Mouse (Mus musculus): ENCODE data around the gene Pcsk2. TPM values are rescaled to one million over a fixed set of nuclear protein-coding genes. Genes with fewer than 3 reads are reported as not detected.
A peak's percentile ranks its signal among the peaks of the same experiment; 100 is the strongest.

Pcsk2 gene
- 1.4 TPM in 2 replicates for polyA plus RNA-seq (2015; fragmentation: Nextera tagmentation; extraction: Ambion mirVana)

- peak; percentile 97 for ATAC-seq
- WGBS: 0% methylated on average over 42 of the region's 51 CpGs
- peak within 1 kb of the TSS; percentile 85 for H3K4me2 ChIP-seq (ENCODE audit: low read depth, low read length)
- H3K4me3 ChIP-seq (ENCODE audit: low read length): peak within 1 kb of the TSS; percentile 49
- H3K36me3 ChIP-seq (ENCODE audit: control insufficient read depth, insufficient read depth, low read length): no peaks in the 10 kb centered on the region
- peaks cover 7% of the 10 kb centered on the region; the same call in 1 of the 2 replicates for H3K4me1 ChIP-seq (ENCODE audit: control insufficient read depth, insufficient read depth, low read length)
- peaks cover 36% of the 10 kb centered on the region for H3K27me3 ChIP-seq (replicated peaks; ENCODE audit: control insufficient read depth, insufficient read depth, low read length)
- no peaks in the 10 kb centered on the region for H3K9me3 ChIP-seq (ENCODE audit: control insufficient read depth, low read length)
- no peak within 1 kb of the TSS for H3K27ac ChIP-seq (ENCODE audit: low read length)
- peak within 1 kb of the TSS; percentile 33; the same call in 1 of the 2 replicates for H3K9ac ChIP-seq (ENCODE audit: low read depth, low read length)
Observed at GRCm38 (mm10) chr2:143545758-143546246, at the start of gene Pcsk2. Pcsk2 (plus strand) TSS chr2:143546156.

GRCm38 (mm10) chr2:143500845-143501244 is 45.1 kb upstream of the Pcsk2 start:
- H3K9ac ChIP-seq (ENCODE audit: low read depth, low read length): no peak overlapping the region
- no peak overlapping the region for H3K4me2 ChIP-seq (ENCODE audit: low read depth, low read length)
- no peaks in the 10 kb centered on the region for H3K9me3 ChIP-seq (ENCODE audit: control insufficient read depth, low read length)
- no peaks in the 10 kb centered on the region for H3K36me3 ChIP-seq (ENCODE audit: control insufficient read depth, insufficient read depth, low read length)
- H3K27ac ChIP-seq (ENCODE audit: low read length): no peak overlapping the region
- no peak overlapping the region for H3K4me3 ChIP-seq (ENCODE audit: low read length)
- H3K4me1 ChIP-seq (ENCODE audit: control insufficient read depth, insufficient read depth, low read length): no peaks in the 10 kb centered on the region
- WGBS: 88% methylated on average over 9 of the region's 9 CpGs
- H3K27me3 ChIP-seq (replicated peaks; ENCODE audit: control insufficient read depth, insufficient read depth, low read length): no peaks in the 10 kb centered on the region
- ATAC-seq: no peak

DNA sequence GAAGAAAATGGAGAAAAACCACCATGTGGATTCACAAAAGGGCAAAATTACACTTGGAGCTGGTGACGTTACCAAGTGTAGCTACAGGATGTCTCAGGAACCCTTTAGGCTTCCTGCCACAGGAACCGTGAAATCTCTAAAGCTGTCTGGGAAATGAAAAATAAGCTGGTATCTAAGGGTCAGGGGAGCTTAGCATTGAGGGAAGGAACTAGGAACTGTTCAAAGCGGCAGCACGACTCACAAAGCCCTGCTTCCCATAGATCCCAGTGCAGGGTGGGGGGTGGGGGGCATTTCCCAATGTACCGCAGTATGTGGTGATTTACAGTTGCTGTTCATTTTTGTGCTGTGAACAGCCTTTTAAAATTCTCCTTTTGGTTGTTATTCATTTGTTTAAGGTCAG is 44.2 kb upstream of the Pcsk2 start:
- H3K4me2 ChIP-seq (ENCODE audit: low read depth, low read length): no peak overlapping the region
- no peaks in the 10 kb centered on the region for H3K9me3 ChIP-seq (ENCODE audit: control insufficient read depth, low read length)
- no peaks in the 10 kb centered on the region for H3K4me1 ChIP-seq (ENCODE audit: control insufficient read depth, insufficient read depth, low read length)
- H3K27ac ChIP-seq (ENCODE audit: low read length): no peak overlapping the region
- H3K27me3 ChIP-seq (replicated peaks; ENCODE audit: control insufficient read depth, insufficient read depth, low read length): no peaks in the 10 kb centered on the region
- 61% methylated on average over 5 of the region's 5 CpGs for WGBS
- ATAC-seq: no peak
- no peaks in the 10 kb centered on the region for H3K36me3 ChIP-seq (ENCODE audit: control insufficient read depth, insufficient read depth, low read length)
- H3K9ac ChIP-seq (ENCODE audit: low read depth, low read length): no peak overlapping the region
- no peak overlapping the region for H3K4me3 ChIP-seq (ENCODE audit: low read length)

GRCm38 (mm10) chr2:143502203-143502602 is 43.8 kb upstream of the Pcsk2 start:
- H3K4me2 ChIP-seq (ENCODE audit: low read depth, low read length): no peak overlapping the region
- WGBS: 81% methylated on average over 3 of the region's 3 CpGs
- H3K27ac ChIP-seq (ENCODE audit: low read length): no peak overlapping the region
- no peak for ATAC-seq
- no peak overlapping the region for H3K9ac ChIP-seq (ENCODE audit: low read depth, low read length)
- H3K9me3 ChIP-seq (ENCODE audit: control insufficient read depth, low read length): no peaks in the 10 kb centered on the region
- no peak overlapping the region for H3K4me3 ChIP-seq (ENCODE audit: low read length)
- H3K36me3 ChIP-seq (ENCODE audit: control insufficient read depth, insufficient read depth, low read length): no peaks in the 10 kb centered on the region
- no peaks in the 10 kb centered on the region for H3K27me3 ChIP-seq (replicated peaks; ENCODE audit: control insufficient read depth, insufficient read depth, low read length)
- no peaks in the 10 kb centered on the region for H3K4me1 ChIP-seq (ENCODE audit: control insufficient read depth, insufficient read depth, low read length)

GRCm38 (mm10) chr2:143536485-143536884 is 9.5 kb upstream of the Pcsk2 start:
- H3K9me3 ChIP-seq (ENCODE audit: control insufficient read depth, low read length): no peaks in the 10 kb centered on the region
- 11% methylated on average over 3 of the region's 3 CpGs for WGBS
- ATAC-seq: peak; percentile 62; the same call in 1 of the 2 replicates

GRCm38 (mm10) chr2:143545299-143545751 is 631 bp upstream of the Pcsk2 start:
- Histone ChIP-seq H3K4me1 (ENCODE audit: control insufficient read depth, insufficient read depth, low read length) (peaks cover 7% of the 10 kb centered on the region; the same call in 1 of the 2 replicates), H3K9ac (ENCODE audit: low read depth, low read length) (peak overlapping the region; percentile 33; the same call in 1 of the 2 replicates), H3K27ac (ENCODE audit: low read length) (no peak overlapping the region), H3K4me2 (ENCODE audit: low read depth, low read length) (peak overlapping the region; percentile 85), H3K9me3 (ENCODE audit: control insufficient read depth, low read length) (no peaks in the 10 kb centered on the region), H3K27me3 (replicated peaks; ENCODE audit: control insufficient read depth, insufficient read depth, low read length) (peaks cover 36% of the 10 kb centered on the region), H3K4me3 (ENCODE audit: low read length) (peak overlapping the region; percentile 49), H3K36me3 (ENCODE audit: control insufficient read depth, insufficient read depth, low read length) (no peaks in the 10 kb centered on the region)
- ATAC-seq: peak; percentile 31
- 0% methylated on average over 7 of the region's 7 CpGs for WGBS

More at GRCm38 (mm10) chr2:143536485-143536884, 9.5 kb upstream of the Pcsk2 start:
- H3K27me3 ChIP-seq (replicated peaks; ENCODE audit: control insufficient read depth, insufficient read depth, low read length): no peaks in the 10 kb centered on the region
- H3K4me2 ChIP-seq (ENCODE audit: low read depth, low read length): no peak overlapping the region
- no peaks in the 10 kb centered on the region for H3K4me1 ChIP-seq (ENCODE audit: control insufficient read depth, insufficient read depth, low read length)
- H3K36me3 ChIP-seq (ENCODE audit: control insufficient read depth, insufficient read depth, low read length): no peaks in the 10 kb centered on the region
- H3K27ac ChIP-seq (ENCODE audit: low read length): no peak overlapping the region
- no peak overlapping the region for H3K9ac ChIP-seq (ENCODE audit: low read depth, low read length)
- no peak overlapping the region for H3K4me3 ChIP-seq (ENCODE audit: low read length)

GRCm38 (mm10) chr2:143546412-143547211 is 656 bp downstream of the Pcsk2 start:
- no peaks in the 10 kb centered on the region for H3K9me3 ChIP-seq (ENCODE audit: control insufficient read depth, low read length)
- peak overlapping the region; percentile 85 for H3K4me2 ChIP-seq (ENCODE audit: low read depth, low read length)
- peaks cover 36% of the 10 kb centered on the region for H3K27me3 ChIP-seq (replicated peaks; ENCODE audit: control insufficient read depth, insufficient read depth, low read length)
- H3K4me3 ChIP-seq (ENCODE audit: low read length): peak overlapping the region; percentile 49
- H3K9ac ChIP-seq (ENCODE audit: low read depth, low read length): 0 out of 2 replicates have a peak overlapping the region, but pooled peaks have one; percentile 33
- 2% methylated on average over 33 of the region's 33 CpGs for WGBS
- H3K36me3 ChIP-seq (ENCODE audit: control insufficient read depth, insufficient read depth, low read length): no peaks in the 10 kb centered on the region
- H3K4me1 ChIP-seq (ENCODE audit: control insufficient read depth, insufficient read depth, low read length): peaks cover 7% of the 10 kb centered on the region; the same call in 1 of the 2 replicates
- H3K27ac ChIP-seq (ENCODE audit: low read length): no peak overlapping the region
- ATAC-seq: no peak

- H3K27ac ChIP-seq (ENCODE audit: low read length): no peak overlapping the region
- no peak overlapping the region for H3K4me2 ChIP-seq (ENCODE audit: low read depth, low read length)
- no peaks in the 10 kb centered on the region for H3K9me3 ChIP-seq (ENCODE audit: control insufficient read depth, low read length)
- peaks cover 36% of the 10 kb centered on the region for H3K27me3 ChIP-seq (replicated peaks; ENCODE audit: control insufficient read depth, insufficient read depth, low read length)
- no peak overlapping the region for H3K9ac ChIP-seq (ENCODE audit: low read depth, low read length)
- WGBS: 2% methylated on average over 32 of the region's 32 CpGs
- no peaks in the 10 kb centered on the region for H3K36me3 ChIP-seq (ENCODE audit: control insufficient read depth, insufficient read depth, low read length)
- no peak overlapping the region for H3K4me3 ChIP-seq (ENCODE audit: low read length)
- peaks cover 7% of the 10 kb centered on the region; the same call in 1 of the 2 replicates for H3K4me1 ChIP-seq (ENCODE audit: control insufficient read depth, insufficient read depth, low read length)
- ATAC-seq: no peak
Observed at GRCm38 (mm10) chr2:143547251-143548090, 1.5 kb downstream of the Pcsk2 start.

DNA sequence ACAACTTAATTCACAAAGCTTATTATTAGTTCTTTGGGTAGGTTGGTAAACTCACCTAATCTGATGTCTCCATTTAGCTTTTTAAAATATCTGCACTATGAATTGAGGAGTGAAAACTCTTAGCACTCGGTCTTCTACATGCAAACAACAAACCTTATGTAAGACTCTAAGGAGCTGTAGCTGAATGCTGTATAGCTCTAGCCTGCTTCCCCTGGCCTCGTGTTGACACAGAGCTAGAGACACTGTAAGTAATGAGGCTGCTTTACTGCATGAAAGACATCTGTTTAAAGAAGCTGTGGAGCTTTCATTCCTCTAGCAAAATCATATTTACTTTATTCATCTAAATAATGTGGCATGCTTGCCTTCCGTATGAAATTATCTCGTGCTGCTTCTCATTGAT is 14.4 kb downstream of the Pcsk2 start:
- Histone ChIP-seq H3K4me2 (ENCODE audit: low read depth, low read length) (no peak overlapping the region), H3K27ac (ENCODE audit: low read length) (no peak overlapping the region), H3K4me3 (ENCODE audit: low read length) (no peak overlapping the region), H3K9ac (ENCODE audit: low read depth, low read length) (no peak overlapping the region), H3K9me3 (ENCODE audit: control insufficient read depth, low read length) (no peaks in the 10 kb centered on the region), H3K36me3 (ENCODE audit: control insufficient read depth, insufficient read depth, low read length) (no peaks in the 10 kb centered on the region), H3K4me1 (ENCODE audit: control insufficient read depth, insufficient read depth, low read length) (no peaks in the 10 kb centered on the region), H3K27me3 (replicated peaks; ENCODE audit: control insufficient read depth, insufficient read depth, low read length) (no peaks in the 10 kb centered on the region)
- ATAC-seq: no peak
- 64% methylated on average over 4 of the region's 4 CpGs for WGBS
